Mouse (Mus musculus) monocyte, adult 2 months (primary cell): ENCODE measurements around the gene Abhd14b.

Experiments used
- DNase-seq, 2 experiments: peaks; one replicate each; pipeline ENCODE4 v3.0.0; 2022; ENCODE audit warnings: low spot score in 2 of 2, low read depth in 1 of 2

The Abhd14b gene

DNA sequence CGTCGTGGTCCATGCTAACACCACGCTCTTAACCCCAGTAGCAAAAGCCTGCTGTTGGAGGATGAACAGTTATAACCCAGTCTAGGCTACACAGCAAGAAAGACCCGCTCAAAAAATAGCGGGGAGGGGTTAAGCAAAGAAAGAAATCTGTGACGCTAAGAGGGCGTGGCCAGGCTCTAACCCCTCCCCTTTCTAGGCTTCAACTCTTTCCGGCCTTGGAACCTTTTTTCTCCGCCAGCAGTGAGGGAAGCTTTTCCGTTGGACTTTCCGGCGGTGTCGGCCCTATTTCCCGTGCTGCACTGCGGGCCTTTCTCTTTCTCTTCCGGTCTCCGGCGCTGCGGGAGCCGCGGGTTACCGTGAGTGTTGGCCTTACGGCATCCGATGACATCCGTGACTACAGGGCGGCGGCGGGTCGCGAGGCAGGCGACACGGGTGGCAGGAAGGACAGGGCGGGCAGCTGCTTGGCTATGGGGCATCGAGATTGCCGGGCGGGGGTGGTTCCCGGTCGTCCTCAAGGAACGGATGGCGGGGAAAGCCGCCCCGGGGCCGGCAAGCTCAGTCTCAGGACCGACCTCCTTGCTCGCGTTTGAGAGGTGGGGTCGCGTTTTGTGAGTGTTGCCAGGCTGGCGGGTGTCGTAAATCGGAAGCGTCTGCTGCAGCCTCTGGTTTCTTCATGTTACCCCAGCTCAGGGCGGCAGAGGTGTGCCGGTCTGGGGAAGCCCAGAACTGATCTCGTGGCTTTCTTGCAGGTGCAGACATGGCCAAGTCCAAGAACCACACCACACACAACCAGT lies 17.8 kb upstream of the Abhd14b start, which contains the start of gene Rpl29:
Rpl29 (plus strand) TSS at position 234 of the 794 bp plus-strand sequence.
- peak; percentile 83 to 90 for DNase-seq

DNA sequence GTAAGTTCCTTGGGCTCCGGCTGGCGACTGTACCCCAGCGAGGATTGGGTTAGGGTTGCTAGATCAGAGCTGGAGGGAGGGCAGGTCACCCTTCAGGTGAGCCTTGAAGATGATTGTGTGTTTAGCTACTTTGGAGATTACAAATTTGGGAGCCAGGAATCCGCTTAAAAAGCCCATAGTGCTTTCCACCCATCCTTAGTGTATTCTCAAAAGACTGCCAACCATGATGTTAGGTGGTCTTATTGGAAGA lies 17.3 kb upstream of the Abhd14b start:
- no peak for DNase-seq

DNA sequence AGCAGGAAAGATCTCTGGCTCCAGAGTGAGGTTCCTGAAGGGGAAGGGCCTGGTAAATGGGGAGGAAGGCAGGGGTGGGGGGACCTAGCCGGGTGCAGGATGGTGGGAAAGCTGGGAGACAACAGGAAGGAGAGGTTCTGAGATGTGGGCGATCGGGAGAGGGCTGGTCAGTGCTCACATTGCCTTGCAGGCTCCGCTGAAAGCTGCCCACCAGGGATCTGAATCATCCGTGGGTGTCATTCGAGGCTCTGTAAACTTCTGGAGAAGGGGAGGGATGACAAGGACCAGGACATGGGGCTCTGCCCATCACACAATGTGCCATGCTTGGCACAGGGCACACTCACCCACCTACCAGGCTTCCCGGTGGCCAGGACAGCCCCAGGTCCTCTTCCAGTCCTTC lies 13.9 kb upstream of the Abhd14b start:
- DNase-seq: no peak

DNA sequence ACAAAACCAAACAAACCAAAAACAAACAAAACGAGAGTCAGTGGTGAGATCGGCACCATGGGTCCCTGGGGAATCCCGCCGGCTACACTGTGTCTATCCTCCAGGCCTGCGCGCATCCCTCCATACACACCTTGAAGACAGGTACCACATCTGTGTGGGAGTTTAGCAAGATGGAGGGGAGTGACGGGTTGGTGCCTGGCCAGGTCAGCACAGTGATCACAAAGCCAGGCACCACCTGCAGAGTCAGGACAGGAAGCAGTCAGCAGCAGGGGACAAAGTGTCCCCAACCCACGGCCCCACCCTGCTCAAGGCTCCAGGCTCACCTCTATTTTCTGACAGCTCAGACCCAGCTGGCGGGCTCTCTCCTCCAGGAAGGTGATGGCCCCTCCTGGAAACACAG lies 10.7 kb upstream of the Abhd14b start:
- DNase-seq: no peak

DNA sequence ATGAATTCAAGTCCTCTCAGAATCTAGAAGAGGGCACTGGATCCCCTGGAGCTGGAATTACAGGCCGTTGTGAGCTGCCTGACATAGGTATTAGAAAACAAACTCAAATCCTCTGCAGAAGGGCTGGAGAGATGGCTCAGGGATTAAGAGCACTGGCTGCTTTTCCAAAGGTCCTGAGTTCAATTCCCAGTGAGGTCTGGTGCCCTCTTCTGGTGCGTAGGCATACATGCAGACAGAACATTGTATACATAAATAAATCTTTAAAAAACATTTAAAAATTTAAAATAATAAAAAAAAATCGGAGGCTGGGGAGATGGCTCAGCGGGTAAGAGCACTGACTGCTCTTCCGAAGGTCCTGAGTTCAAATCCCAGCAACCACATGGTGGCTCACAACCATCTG lies 4.6 kb upstream of the Abhd14b start:
- DNase-seq: no peak

DNA sequence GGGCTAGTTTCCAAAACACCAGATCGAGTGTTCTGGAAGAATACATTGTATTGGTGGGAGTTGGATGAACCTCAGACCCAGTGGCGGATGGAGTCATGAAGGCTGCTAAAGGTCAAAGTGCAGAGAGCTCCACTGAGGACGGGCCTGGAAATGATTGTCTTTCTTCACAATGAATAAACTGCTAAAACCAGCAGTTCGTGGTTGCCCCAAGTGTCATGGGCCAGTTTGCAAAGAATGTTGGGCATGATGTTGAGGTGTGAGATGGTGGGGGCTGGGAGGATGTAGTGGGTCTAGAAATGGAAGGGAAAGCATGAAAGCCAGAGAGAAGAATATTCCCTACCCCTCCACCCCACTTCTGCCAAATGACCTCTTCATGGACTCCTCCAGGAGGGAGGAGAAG lies 2.4 kb upstream of the Abhd14b start:
- no peak for DNase-seq

DNA sequence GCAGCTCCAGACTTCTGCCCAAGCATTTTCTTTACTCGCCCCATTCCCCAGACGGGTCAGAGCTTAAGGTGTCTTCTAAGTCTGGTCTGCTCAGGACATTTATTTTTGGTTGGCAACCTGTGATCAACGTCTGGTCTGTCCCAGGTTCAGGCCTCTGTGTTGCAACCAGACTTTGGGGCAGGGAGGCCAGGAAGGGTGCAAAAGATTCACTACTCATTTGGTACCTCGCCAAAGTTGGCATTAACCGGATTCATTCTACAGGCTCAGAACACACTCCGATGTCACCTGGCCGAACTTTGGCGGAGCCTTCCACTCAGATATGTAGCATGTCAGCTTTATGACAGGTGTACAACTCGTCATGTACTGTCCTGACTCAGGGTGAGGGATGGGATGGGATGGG lies 692 bp downstream of the Abhd14b start:
- DNase-seq: no peak

DNA sequence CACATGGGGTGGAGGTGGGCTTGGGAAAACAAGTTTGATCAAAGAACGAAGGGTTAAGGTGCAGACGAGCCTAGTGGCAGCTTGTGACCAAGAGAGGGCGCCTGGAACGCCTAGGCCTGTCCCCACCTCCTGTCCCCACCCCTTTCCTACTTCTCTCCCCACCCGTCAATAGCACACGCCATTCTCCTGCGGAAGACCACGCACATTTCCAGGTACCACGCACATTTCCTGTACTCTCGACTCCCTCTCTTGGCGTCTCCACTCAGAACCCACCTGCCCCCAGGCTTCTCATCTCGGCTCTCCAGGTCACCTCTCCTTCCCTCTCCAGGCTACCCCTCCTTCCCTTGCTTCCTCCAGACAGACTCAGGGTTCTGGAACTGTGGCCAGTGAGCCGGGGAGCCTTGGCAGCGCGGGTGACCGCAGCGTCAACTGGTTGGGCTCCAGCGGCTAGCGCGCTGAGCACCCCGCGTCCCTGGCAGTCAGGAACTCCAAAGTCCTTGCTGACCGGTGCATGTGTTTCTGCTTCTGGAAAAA lies 1.3 kb downstream of the Abhd14b start:
- DNase-seq: no peak

DNA sequence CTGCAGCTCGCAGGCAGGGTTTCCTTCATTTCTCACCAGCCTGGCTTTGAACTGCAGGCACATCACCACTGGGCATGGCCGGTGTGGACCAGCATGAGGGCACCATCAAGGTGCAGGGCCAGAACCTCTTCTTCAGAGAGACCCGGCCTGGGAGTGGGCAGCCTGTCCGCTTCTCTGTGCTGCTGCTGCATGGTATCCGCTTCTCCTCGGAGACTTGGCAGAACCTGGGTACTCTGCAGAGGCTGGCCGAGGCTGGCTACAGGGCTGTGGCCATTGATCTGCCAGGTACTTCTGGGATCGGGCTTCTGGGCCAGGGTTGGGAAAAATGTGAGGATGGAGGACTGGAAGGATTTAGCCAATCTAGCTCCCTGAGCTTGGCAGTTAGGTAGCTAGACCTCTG lies 2.7 kb downstream of the Abhd14b start:
- DNase-seq: no peak

DNA sequence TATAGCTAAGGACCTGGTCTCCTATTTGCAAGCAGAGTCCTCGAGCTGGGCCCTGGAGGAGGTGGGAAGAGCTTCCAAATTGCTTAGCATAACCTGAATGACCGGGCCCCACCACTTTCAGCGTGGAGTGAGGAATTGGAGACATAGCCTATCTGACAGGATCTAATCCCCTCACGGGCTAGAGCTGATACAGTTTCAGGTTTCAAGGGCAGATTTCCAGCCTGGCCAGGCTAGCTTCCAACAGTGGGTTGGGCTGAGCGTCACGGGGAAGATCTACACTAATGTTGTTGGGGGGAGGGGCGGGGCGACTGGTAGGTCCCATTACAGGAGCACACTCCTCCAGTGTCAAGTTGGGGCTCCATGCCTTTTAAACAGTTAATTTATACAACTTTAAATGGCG lies 3.4 kb downstream of the Abhd14b start:
- DNase-seq: no peak

DNA sequence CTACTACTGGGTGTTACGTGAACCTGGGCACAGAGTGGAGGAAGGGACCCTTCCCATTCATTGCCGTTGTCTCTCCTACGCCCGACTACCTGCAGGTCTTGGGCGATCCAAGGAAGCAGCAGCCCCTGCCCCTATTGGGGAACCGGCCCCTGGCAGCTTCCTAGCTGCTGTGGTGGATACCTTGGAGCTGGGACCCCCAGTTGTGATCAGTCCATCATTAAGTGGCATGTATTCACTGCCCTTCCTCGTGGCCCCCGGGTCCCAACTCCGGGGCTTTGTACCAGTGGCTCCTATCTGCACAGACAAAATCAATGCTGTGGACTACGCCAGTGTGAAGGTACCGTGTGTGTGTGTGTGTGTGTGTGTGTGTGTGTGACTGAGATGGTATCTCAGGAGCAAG lies 4.0 kb downstream of the Abhd14b start:
- no peak for DNase-seq

DNA sequence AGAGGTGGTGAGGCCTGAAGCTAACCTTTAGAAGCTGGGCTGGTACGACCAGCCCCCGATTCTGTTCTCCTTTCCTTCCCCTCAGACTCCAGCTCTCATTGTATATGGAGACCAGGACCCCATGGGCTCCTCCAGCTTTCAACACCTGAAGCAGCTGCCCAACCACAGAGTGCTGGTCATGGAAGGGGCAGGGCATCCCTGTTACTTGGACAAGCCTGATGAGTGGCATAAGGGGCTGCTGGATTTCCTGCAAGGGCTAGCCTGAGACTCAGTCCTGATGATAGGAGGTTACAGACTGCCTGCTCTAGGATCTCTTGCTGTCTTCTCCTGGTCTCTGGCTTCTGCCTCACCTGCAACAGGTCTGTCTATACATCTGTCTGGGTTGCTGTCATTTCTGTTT lies 4.6 kb downstream of the Abhd14b start:
- DNase-seq: no peak

DNA sequence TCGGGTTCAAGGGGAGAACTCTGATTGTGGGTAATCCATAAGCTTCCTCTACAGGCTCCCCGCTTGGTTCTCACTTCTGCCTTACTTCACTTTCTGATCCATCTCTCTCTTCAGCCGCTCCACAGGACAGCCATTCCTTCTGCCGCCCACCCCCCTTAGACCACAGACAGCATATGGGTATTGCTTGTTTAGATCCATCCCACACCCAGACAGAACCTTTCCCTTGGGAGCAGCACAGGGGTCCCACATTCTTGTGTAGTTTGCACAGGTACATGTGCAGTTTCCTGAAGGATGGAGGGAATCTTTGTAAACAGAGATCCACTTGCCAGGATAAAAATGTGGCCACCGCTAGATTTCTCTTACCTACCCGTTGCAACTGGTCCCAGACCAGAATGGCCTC lies 5.1 kb downstream of the Abhd14b start:
- no peak for DNase-seq

DNA sequence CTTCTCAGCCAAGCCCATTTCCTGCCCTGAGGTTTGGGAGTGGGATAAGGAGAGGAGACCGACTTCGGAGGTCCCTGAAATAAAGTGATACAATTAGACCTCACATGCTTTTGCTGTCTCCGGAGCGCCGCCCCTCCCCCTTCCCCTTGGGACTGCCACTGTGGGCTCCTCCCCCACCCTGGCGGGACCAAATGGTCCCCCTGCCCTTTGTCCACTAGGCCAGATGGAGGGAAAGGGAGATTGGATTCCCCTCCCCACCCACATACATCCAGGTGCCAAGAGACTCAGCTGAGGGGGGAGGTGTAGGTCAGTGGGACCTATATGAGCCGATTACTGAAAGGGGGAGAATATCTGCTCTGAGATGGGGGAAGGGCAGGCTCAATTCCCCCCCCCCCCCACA lies 5.6 kb downstream of the Abhd14b start:
- DNase-seq: no peak

DNA sequence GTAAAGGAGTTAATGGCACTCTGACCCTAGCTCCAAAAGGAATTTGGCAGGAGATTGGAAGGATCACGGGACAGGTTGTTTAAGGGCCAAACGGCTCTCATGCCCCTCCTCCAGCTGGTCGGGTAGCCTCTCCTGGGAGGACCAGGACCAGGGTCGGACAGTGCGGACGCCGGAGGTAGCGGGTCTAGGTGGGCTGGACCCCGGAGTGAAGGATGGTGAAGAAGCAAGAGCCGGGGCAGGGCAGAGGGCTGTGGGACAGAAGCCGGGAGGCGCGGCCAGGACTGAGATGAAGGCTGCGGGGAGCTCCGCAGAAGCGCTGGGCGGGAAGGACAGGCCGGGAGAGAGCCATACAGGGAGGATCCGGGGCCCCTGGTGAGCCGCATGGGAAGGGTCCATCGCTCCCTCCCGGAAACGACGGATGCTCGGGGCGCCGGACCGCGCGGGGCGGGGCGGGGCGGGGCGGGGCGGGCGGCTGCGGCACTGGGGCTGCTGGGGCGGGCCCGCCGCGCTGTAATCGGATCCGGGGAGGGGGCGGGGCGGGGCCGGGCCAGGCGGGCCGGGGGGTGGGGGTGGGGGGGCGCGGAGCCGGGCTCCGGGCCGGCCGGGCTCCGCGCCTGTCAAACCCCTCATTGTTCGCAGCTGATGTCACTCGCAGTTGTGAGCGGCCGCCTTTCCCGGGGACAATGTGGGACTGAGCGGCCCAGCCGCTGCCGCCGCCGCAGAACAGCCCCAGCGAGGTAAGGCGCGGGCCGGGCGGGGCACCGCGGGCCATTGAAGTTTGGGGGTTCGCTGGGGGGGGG lies 6.2 kb downstream of the Abhd14b start, which contains the start of gene Pcbp4:
Pcbp4 (plus strand) TSS at position 21 of the 800 bp plus-strand sequence.
- no peak for DNase-seq

DNA sequence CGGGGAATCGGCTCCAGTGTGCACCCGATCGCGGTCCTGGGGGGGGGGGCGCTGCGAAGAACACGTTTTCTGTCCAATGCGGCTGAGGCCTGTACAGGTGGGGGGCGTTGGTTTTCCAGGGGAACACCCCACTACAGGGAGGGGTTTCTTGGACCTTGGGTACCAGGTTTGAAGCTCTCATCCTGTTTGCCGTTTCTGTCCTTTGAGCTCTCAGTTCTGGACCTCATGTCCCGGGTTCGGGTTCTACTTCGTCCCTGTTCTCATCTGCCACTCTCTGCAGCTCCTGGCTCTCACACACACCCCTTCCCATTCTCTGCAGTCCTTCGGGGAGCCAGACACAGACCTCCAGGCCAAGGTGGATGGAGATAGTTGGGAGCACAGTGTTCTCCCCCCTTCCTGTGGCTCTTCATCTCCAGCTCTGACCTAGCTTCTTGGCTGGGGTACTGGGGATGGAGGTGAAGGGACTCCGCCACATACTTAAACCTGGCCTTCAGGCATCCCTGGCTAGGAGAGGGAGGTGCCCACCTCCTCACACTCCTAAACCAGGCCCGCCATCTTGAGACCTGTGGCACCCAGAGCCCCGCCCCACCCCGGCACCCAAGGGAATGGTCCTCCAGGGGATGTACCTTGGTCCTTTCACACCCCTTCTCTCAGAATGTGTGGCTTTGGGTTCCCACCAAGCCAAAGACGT lies 7.0 kb downstream of the Abhd14b start:
- DNase-seq: no peak

DNA sequence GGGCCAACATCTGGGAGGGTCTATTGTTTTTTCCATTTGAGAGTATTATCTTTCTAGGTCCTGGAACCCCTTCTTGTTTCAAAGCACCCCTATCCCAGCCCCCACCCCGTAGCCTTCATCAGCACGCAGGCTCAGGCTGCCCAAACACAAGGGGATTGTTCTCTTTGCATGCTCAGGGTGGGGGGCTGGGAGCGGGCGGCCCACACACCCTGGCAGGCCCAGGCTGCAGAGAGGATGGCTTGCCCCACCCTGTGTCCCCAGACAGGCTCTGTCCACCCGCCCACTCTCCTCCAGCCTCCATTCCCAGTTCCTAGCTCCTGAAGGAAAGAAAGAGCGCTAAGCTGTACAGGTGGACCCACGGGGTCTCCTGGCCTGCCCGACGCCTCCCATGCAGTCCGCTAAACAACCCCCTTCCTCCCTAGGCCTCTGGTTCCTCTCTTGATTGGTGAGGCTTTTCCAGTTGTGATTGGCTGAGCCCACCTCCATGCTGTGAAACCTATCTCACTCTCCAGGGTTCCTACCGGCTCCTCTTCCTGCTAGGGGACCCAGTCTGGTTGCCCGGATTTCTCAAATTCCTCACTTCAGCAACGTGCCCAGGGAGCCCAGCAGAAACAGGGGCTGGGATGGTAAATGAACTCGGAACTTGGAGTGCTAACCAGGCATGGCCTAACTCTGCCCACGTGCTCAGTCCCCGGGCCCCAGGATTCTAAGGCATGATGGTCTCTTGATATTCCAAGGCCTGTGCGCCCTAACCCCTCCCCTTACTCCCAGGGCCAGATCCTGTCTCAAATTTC lies 7.8 kb downstream of the Abhd14b start:
- DNase-seq: no peak

DNA sequence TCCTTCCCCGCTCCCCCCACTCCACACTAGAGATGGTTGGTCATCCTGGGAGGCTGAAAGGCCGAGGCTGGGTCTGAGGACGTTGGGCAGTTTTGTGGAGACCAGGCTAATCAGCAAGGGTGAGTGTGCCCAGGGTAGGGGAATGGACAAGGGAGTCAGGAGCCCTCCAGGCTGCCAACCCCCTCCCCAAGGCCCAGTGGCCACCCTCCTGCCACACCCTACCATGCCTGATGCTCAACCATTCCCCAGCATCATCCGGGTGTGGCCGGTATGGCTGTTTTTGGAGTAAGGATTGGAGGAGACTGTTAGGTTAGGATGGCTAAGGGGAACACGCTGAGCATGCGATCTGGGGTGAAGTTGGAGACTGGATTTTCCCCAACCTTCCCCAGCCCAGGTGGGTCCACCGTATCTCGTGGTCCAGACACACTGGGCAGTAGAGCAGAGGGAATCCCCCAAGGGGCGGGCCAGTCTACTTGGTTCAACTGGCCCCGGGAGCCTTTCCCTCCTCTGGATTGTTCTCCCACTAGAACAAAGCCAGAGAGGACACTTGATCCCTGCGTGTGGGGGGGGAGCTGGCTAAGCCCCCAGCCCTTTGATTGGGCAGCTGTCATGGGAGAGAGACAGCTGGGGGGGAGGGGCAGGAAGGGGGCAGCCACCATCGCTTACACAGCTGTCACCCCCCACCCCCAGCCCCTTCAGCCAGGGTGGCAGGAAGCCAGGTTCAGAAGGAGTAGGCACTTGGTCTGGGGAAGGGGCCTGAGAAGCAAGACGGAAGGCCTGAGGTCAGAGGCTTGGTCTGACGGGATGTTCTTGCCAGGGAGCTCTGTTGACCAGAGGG lies 9.3 kb downstream of the Abhd14b start:
- no peak for DNase-seq

DNA sequence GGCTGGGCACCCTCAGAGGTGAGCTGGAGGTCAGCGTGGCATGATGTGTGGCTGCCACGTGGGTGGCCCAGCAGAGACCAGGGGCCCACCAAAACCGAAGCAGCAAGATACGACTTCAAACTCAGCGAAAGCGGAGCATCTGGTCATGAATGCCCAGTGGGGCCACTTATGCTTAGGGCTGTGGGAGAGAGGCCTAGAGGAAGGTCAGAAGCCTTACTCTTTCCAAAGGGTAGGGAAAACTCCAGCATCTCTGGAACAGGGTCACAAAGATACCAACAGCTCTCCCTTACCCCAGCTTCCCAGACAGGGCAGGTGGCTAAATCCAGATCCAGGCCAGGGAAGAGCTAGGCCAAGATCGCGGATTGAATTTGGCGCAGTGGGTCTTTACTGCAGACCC lies 9.9 kb downstream of the Abhd14b start:
- DNase-seq: no peak

DNA sequence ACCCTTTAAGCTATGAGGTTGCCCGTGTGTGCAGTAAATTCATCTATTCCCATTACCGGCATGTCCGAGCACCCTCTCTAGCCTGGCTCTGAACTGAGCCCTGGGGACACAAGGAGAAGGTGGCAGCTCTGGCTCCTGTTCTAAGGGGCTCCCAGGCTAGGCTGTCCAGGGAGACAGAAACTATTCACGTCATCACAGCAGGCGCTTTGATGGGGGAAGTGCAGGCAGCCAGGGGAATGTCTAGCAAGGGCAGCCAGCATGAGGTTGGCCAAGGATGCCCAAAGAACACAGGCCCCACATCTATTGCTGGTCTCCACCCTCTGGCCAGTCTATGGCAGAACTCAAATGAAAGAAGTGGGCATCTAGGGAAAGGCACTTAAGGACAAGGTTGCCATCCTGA lies 10.7 kb downstream of the Abhd14b start:
- DNase-seq: no peak
